23 mouse cellular contexts compared by ENCODE assay signal in the genomic region with DNA sequence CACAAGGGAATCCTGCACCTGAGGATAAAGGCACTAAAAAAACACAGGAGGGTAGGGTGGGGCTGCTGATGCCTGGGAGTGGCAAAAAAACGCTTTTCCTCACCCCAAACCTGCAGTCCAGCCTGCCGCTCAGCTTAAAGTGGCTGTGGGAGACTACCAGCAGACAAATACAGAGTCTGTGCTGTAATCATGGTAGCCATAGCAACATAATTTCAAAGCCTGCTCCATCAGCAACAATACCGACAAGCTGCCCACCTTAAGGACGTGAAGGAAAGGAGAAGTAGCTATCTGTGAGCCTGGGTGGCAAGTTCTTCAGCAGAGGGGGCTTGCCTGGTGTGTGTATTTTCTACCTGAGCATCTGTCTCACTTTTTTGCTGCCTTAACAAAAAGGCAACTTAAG.
DNase-seq lines count a peak whose midpoint lies in the region; ATAC-seq and TF ChIP-seq lines count a peak whose summit lies in the region.
"Had no signal": no experiment of that assay in that cellular context is flagged by ENCODE, and none has a peak within 500 bp of the region (broad histone marks: within the 10 kb centered on the region; RNA-seq: fewer than 3 reads in every experiment).

No protein-coding gene starts in this region.

- H3K4me3 ChIP-seq in forebrain, embryonic 15.5 days = no peak overlapping the region
- no peak overlapping the region for H3K4me3 ChIP-seq in forebrain, embryonic 10.5 days
- no peak overlapping the region for H3K4me3 ChIP-seq in layer of hippocampus, adult 2 months
- no peak overlapping the region for H3K4me3 ChIP-seq in forebrain, embryonic 16.5 days (replicated peaks; ENCODE audit: low read length)
- H3K4me3 ChIP-seq in midbrain, postnatal 0 days (ENCODE audit: low read depth, low read length) = no peak overlapping the region
- H3K4me3 ChIP-seq: gastrocnemius, adult 2 months; heart, embryonic 15.5 days; intestine, embryonic 15.5 days; myocyte; stomach, embryonic 15.5 days had no signal

- H3K27ac ChIP-seq in forebrain, embryonic 15.5 days (replicated peaks) = peak overlapping the region; percentile 52; the same call in 1 of the 2 replicates
- no peak overlapping the region for H3K27ac ChIP-seq in forebrain, embryonic 10.5 days
- peak overlapping the region; percentile 48; the same call in 1 of the 2 replicates for H3K27ac ChIP-seq in layer of hippocampus, adult 2 months
- H3K27ac ChIP-seq in forebrain, embryonic 16.5 days (ENCODE audit: low read length) = 0 out of 2 replicates have a peak overlapping the region, but pooled peaks have one; percentile 19
- no peak overlapping the region; the same call in 1 of the 2 replicates for H3K27ac ChIP-seq in midbrain, postnatal 0 days (ENCODE audit: low read depth, low read length)
- H3K27ac ChIP-seq: gastrocnemius, adult 2 months; heart, embryonic 15.5 days; intestine, embryonic 15.5 days; stomach, embryonic 15.5 days had no signal

- peaks cover 4% of the 10 kb centered on the region; the same call in 1 of the 2 replicates for H3K4me1 ChIP-seq in forebrain, embryonic 15.5 days
- H3K4me1 ChIP-seq in forebrain, embryonic 10.5 days = no peaks in the 10 kb centered on the region
- no peaks in the 10 kb centered on the region for H3K4me1 ChIP-seq in forebrain, embryonic 16.5 days (replicated peaks; ENCODE audit: control insufficient read depth, insufficient read depth, low read length)
- peaks cover 7% of the 10 kb centered on the region; the same call in 1 of the 2 replicates for H3K4me1 ChIP-seq in midbrain, postnatal 0 days (ENCODE audit: insufficient read depth, low read length)
- H3K4me1 ChIP-seq: heart, embryonic 15.5 days; stomach, embryonic 15.5 days had no signal

- no peaks in the 10 kb centered on the region for H3K27me3 ChIP-seq in forebrain, embryonic 15.5 days
- no peaks in the 10 kb centered on the region for H3K27me3 ChIP-seq in forebrain, embryonic 10.5 days (ENCODE audit: poor library complexity, severe bottlenecking)
- no peaks in the 10 kb centered on the region for H3K27me3 ChIP-seq in forebrain, embryonic 16.5 days (replicated peaks; ENCODE audit: control insufficient read depth, insufficient read depth, low read length)
- no peaks in the 10 kb centered on the region for H3K27me3 ChIP-seq in midbrain, postnatal 0 days (ENCODE audit: insufficient read depth, low read length)
- H3K27me3 ChIP-seq: heart, embryonic 15.5 days; intestine, embryonic 15.5 days; stomach, embryonic 15.5 days had no signal

- WGBS in forebrain, embryonic 15.5 days = 47% methylated on average over 4 of the region's 4 CpGs
- WGBS in forebrain, embryonic 10.5 days = 81% methylated on average over 4 of the region's 4 CpGs
- WGBS in forebrain, embryonic 16.5 days = 42% methylated on average over 4 of the region's 4 CpGs
- 38% methylated on average over 4 of the region's 4 CpGs for WGBS in midbrain, postnatal 0 days

- no peak for ATAC-seq in forebrain, embryonic 15.5 days (replicated peaks)
- ATAC-seq in forebrain, embryonic 16.5 days = 0 out of 2 replicates have a peak, but pooled peaks have one; percentile 52
- ATAC-seq in midbrain, postnatal 0 days (ENCODE audit: low FRiP score) = no peak
- ATAC-seq: CD4-positive, CD25-positive, alpha-beta regulatory T cell, adult 4 months; intestine, embryonic 15.5 days had no signal

- TF ChIP-seq CTCF in layer of hippocampus, adult 2 months (conservative IDR thresholded peaks at IDR 0.05) = no peak
- no peak for TF ChIP-seq CTCF in midbrain, postnatal 0 days (IDR thresholded peaks at IDR 0.05)

- no peak for DNase-seq in forebrain, embryonic 10.5 days (ENCODE audit: extremely low spot score, low spot score)
- no peak for DNase-seq in layer of hippocampus, adult 2 months (ENCODE audit: low spot score in 2 of 2)
- no peak for DNase-seq in layer of hippocampus, adult 8-10 months (ENCODE audit: low spot score in 2 of 2)
- DNase-seq in midbrain, postnatal 0 days (ENCODE audit: low spot score) = no peak
- no peak for DNase-seq in left cerebral cortex, adult 18-20 months (ENCODE audit: low spot score in 2 of 2)
- DNase-seq: adrenal gland, postnatal 36 days; cerebellum, adult 11-12 months; cerebellum, postnatal 10 days; gastrocnemius, adult 2 months; heart, postnatal 36 days; kidney, adult 8-10 months; kidney, postnatal 10 days; lung, postnatal 4 days; right cerebral cortex, adult 18-20 months; thymus, adult 18-20 months; thymus, postnatal 4 days had no signal

- H3K9ac ChIP-seq in forebrain, embryonic 15.5 days (replicated peaks) = no peak overlapping the region
- no peak overlapping the region for H3K9ac ChIP-seq in forebrain, embryonic 16.5 days (replicated peaks; ENCODE audit: low read depth, low read length)
- no peak overlapping the region for H3K9ac ChIP-seq in midbrain, postnatal 0 days (replicated peaks; ENCODE audit: low read length, poor library complexity, severe bottlenecking)
- H3K9ac ChIP-seq: heart, embryonic 15.5 days; intestine, embryonic 15.5 days; stomach, embryonic 15.5 days had no signal

- no peak overlapping the region for H3K4me2 ChIP-seq in forebrain, embryonic 15.5 days (replicated peaks)
- H3K4me2 ChIP-seq in forebrain, embryonic 16.5 days (ENCODE audit: low read length) = no peak overlapping the region
- H3K4me2 ChIP-seq in midbrain, postnatal 0 days (ENCODE audit: low read depth, low read length, poor library complexity, severe bottlenecking) = 0 out of 2 replicates have a peak overlapping the region, but pooled peaks have one; percentile 2
- H3K4me2 ChIP-seq: heart, embryonic 15.5 days; intestine, embryonic 15.5 days; stomach, embryonic 15.5 days had no signal

- no peaks in the 10 kb centered on the region for H3K36me3 ChIP-seq in forebrain, embryonic 15.5 days
- H3K36me3 ChIP-seq in forebrain, embryonic 10.5 days (replicated peaks) = no peaks in the 10 kb centered on the region
- no peaks in the 10 kb centered on the region for H3K36me3 ChIP-seq in forebrain, embryonic 16.5 days (ENCODE audit: control insufficient read depth, insufficient read depth)
- no peaks in the 10 kb centered on the region for H3K36me3 ChIP-seq in midbrain, postnatal 0 days (ENCODE audit: insufficient read depth, low read length)
- H3K36me3 ChIP-seq: heart, embryonic 15.5 days; intestine, embryonic 15.5 days; stomach, embryonic 15.5 days had no signal

- no peaks in the 10 kb centered on the region for H3K9me3 ChIP-seq in forebrain, embryonic 15.5 days
- H3K9me3 ChIP-seq in forebrain, embryonic 10.5 days = no peaks in the 10 kb centered on the region
- no peaks in the 10 kb centered on the region for H3K9me3 ChIP-seq in forebrain, embryonic 16.5 days (ENCODE audit: control insufficient read depth, low read length)
- no peaks in the 10 kb centered on the region for H3K9me3 ChIP-seq in midbrain, postnatal 0 days (ENCODE audit: low read length)
- H3K9me3 ChIP-seq: heart, embryonic 15.5 days; intestine, embryonic 15.5 days; stomach, embryonic 15.5 days had no signal

Comparison
In these comparisons a context has a peak if more than half of its experiments do, and no peak if none do; other contexts are left out.
1. H3K27ac ChIP-seq: peak in forebrain, embryonic 15.5 days (single experiment), layer of hippocampus, adult 2 months (single experiment) and forebrain, embryonic 16.5 days (single experiment); none in forebrain, embryonic 10.5 days (single experiment) and midbrain, postnatal 0 days (single experiment).